In the genomic region with DNA sequence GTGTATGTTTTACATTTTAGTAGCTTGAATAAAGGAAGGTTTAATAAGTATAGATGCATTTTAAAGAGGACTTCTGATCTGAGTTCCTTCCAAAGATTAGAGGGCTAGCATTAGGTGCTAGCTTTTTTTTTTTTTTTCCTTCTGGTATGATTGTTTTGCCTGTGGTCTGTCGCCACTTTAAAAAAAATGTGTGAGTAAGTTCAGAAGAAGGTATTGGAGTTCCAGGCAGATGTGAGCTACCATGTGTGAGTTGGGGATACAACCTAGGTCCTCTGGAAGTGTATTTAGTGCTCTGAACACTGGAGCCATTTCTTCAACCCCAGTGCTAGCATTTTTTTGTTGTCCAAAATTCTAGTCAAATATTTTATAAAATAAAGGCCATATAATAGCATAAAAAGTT, we compare ENCODE assay signal across 17 mouse cellular contexts.
"Had no signal": no experiment of that assay in that cellular context is flagged by ENCODE, and none has a peak within 500 bp of the region (broad histone marks: within the 10 kb centered on the region; RNA-seq: fewer than 3 reads in every experiment).

No protein-coding gene starts in this region.

- H3K4me2 ChIP-seq: neural tube, embryonic 12.5 days; neural tube, embryonic 13.5 days; neural tube, embryonic 15.5 days; stomach, embryonic 15.5 days had no signal

- H3K4me3 ChIP-seq: neural tube, embryonic 12.5 days; neural tube, embryonic 13.5 days; neural tube, embryonic 15.5 days; stomach, embryonic 15.5 days had no signal

- H3K36me3 ChIP-seq: neural tube, embryonic 12.5 days; neural tube, embryonic 13.5 days; neural tube, embryonic 15.5 days; stomach, embryonic 15.5 days had no signal

- H3K27me3 ChIP-seq: neural tube, embryonic 12.5 days; neural tube, embryonic 13.5 days; neural tube, embryonic 15.5 days; stomach, embryonic 15.5 days had no signal

- H3K27ac ChIP-seq: neural tube, embryonic 12.5 days; neural tube, embryonic 13.5 days; neural tube, embryonic 15.5 days; stomach, embryonic 15.5 days; stomach, postnatal 0 days had no signal

- DNase-seq: retina, postnatal 1 day; right cerebral cortex, adult 18-20 months; right cerebral cortex, postnatal 14 days; right cerebral cortex, postnatal 25 days; right cerebral cortex, postnatal 4 days; spleen, adult 18-20 months; thymus, adult 18-20 months; thymus, adult 2 months; thymus, postnatal 14 days; thymus, postnatal 25 days; thymus, postnatal 36 days; thymus, postnatal 4 days had no signal

- H3K4me1 ChIP-seq: neural tube, embryonic 12.5 days; neural tube, embryonic 13.5 days; neural tube, embryonic 15.5 days; stomach, embryonic 15.5 days had no signal

- H3K9ac ChIP-seq: neural tube, embryonic 12.5 days; neural tube, embryonic 13.5 days; neural tube, embryonic 15.5 days; stomach, embryonic 15.5 days had no signal

- H3K9me3 ChIP-seq: neural tube, embryonic 12.5 days; neural tube, embryonic 13.5 days; neural tube, embryonic 15.5 days; stomach, embryonic 15.5 days had no signal
